Mouse (Mus musculus): ENCODE measurements around the gene Cacna1e. TPM values are rescaled to one million over a fixed set of nuclear protein-coding genes. Genes with fewer than 3 reads are reported as not detected.

Cacna1e gene
- polyA plus RNA-seq, 1 experiment = 0.28 TPM

DNA sequence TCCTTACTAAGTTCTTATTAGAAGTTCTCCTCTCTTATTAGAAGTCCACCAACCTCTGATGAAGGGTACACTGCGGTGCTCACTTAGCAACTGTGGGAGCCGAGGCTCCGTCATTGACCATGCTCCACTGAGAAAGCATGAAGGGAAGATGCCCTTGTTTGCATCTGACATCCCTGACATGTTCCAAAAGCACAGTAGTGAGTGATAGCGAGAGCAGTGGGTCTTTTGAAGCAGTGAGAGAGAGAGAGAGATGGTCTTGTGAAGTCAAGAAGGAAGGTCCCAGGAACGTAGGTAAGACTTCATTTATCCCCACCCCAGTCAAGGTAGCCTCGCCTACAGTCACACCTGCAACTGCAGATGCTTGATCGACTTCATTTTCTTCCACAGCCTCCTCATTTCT, 63.9 kb downstream of the Cacna1e start:
- DNase-seq = no peak
- H3K4me3 ChIP-seq (ENCODE audit: insufficient read depth, low read depth, low read length) = no peak overlapping the region
- H3K36me3 ChIP-seq (ENCODE audit: control insufficient read depth, insufficient read depth, low read length) = no peaks in the 10 kb centered on the region
- no peak overlapping the region for H3K27ac ChIP-seq (ENCODE audit: insufficient read depth, low read depth, low read length)
- no peaks in the 10 kb centered on the region for H3K27me3 ChIP-seq (replicated peaks; ENCODE audit: control insufficient read depth, insufficient read depth, low read length)
- no peaks in the 10 kb centered on the region for H3K4me1 ChIP-seq (ENCODE audit: control insufficient read depth, insufficient read depth, low read length)
- no peak for TF ChIP-seq POLR2A (IDR thresholded peaks at IDR 0.05; ENCODE audit: low read depth, low read length)
- no peak for TF ChIP-seq CTCF (conservative IDR thresholded peaks at IDR 0.05; ENCODE audit: insufficient read depth, insufficient read length, low read depth, low read length)
- 87% methylated on average over 7 of the region's 7 CpGs for WGBS

DNA sequence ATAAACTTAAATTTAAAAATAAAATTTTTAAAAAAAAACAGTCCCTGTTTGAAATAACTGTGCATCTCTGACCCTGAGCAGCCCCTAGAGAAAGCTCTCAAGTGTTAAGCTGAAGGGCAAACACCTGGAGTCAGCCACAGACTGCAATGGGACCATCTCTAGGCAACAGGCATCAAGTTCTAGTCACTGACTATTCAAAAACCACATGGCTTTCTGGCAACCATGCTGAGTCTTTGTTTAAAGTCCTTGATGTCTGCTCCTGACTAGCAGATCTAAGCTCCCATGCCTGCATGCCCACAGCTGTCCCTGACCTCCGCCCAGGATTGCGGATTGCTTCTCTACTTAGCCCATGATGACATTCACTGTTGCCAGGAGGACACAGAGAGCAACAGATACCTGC, 64.3 kb downstream of the Cacna1e start:
- no peaks in the 10 kb centered on the region for H3K36me3 ChIP-seq (ENCODE audit: control insufficient read depth, insufficient read depth, low read length)
- no peaks in the 10 kb centered on the region for H3K4me1 ChIP-seq (ENCODE audit: control insufficient read depth, insufficient read depth, low read length)
- TF ChIP-seq CTCF (conservative IDR thresholded peaks at IDR 0.05; ENCODE audit: insufficient read depth, insufficient read length, low read depth, low read length) (no peak), POLR2A (IDR thresholded peaks at IDR 0.05; ENCODE audit: low read depth, low read length) (no peak)
- 94% methylated on average over 2 of the region's 2 CpGs for WGBS
- no peak overlapping the region for H3K27ac ChIP-seq (ENCODE audit: insufficient read depth, low read depth, low read length)
- H3K27me3 ChIP-seq (replicated peaks; ENCODE audit: control insufficient read depth, insufficient read depth, low read length) = no peaks in the 10 kb centered on the region
- no peak overlapping the region for H3K4me3 ChIP-seq (ENCODE audit: insufficient read depth, low read depth, low read length)
- DNase-seq = no peak

DNA sequence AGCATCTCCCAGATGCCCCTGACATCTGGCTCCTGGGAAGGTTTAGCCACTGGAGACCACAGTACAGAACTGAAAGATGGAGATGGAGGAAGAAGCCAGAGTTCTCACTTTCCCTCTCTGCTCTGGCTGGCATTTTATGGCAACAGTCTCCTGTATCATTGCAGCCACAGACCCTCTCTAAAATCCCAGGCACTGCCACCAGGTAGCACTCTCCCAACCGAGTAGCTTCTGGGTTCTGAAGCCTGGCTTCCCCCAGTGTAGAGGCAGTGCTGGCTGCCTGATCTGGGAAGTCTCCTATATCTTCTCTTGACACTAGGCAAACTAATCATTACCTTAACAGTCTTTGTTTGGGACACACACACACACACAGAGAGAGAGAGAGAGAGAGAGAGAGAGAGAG, 65.6 kb downstream of the Cacna1e start:
- H3K4me1 ChIP-seq (ENCODE audit: control insufficient read depth, insufficient read depth, low read length) = no peaks in the 10 kb centered on the region
- 39% methylated on average over 1 of the region's 1 CpGs for WGBS
- DNase-seq = no peak
- H3K27me3 ChIP-seq (replicated peaks; ENCODE audit: control insufficient read depth, insufficient read depth, low read length) = no peaks in the 10 kb centered on the region
- no peaks in the 10 kb centered on the region for H3K36me3 ChIP-seq (ENCODE audit: control insufficient read depth, insufficient read depth, low read length)
- no peak overlapping the region for H3K4me3 ChIP-seq (ENCODE audit: insufficient read depth, low read depth, low read length)
- no peak overlapping the region for H3K27ac ChIP-seq (ENCODE audit: insufficient read depth, low read depth, low read length)
- no peak for TF ChIP-seq POLR2A (IDR thresholded peaks at IDR 0.05; ENCODE audit: low read depth, low read length)
- TF ChIP-seq CTCF (conservative IDR thresholded peaks at IDR 0.05; ENCODE audit: insufficient read depth, insufficient read length, low read depth, low read length) = no peak

DNA sequence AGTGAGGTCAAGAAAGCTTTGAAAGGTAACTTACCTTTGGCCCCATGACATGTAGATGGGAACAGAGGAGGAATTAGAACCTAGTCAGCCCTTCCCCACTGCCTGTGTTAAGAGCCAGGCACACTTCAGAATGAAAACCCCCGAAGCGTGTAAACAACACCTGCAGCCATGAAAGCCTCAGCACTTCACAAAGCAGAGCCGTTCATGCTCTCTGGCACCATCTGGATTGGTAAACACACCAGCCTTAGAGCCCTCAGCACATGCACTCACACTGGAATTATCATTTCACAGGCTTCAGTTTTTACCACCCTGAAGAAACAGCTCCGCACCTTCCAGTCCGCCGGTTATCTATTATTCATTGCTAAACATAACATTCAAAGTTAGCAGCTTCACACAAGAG, 67.5 kb downstream of the Cacna1e start:
- Histone ChIP-seq H3K36me3 (ENCODE audit: control insufficient read depth, insufficient read depth, low read length) (no peaks in the 10 kb centered on the region), H3K4me3 (ENCODE audit: insufficient read depth, low read depth, low read length) (no peak overlapping the region), H3K4me1 (ENCODE audit: control insufficient read depth, insufficient read depth, low read length) (no peaks in the 10 kb centered on the region), H3K27ac (ENCODE audit: insufficient read depth, low read depth, low read length) (no peak overlapping the region), H3K27me3 (replicated peaks; ENCODE audit: control insufficient read depth, insufficient read depth, low read length) (no peaks in the 10 kb centered on the region)
- TF ChIP-seq CTCF (conservative IDR thresholded peaks at IDR 0.05; ENCODE audit: insufficient read depth, insufficient read length, low read depth, low read length) = no peak
- no peak for TF ChIP-seq POLR2A (IDR thresholded peaks at IDR 0.05; ENCODE audit: low read depth, low read length)
- DNase-seq = no peak
- WGBS = 50% methylated on average over 6 of the region's 6 CpGs

DNA sequence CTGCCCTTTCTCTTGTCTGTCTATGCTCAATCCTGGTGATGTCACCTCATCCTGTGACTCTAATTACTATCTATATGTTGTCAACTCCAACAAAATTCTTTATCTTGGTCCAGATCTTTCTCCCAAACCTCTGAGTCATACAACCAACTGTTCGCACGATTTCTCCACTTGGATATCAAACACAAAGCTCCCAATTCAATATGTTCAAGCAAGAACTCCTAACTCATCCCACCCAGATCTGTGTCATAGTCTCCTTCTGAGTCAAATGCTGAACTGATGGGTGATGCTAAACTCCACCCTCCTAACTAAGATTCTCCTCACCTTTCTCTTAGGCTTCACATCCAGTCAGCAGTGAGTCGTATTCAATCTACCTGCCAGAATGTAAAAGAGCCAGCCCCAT, 68.0 kb downstream of the Cacna1e start:
- WGBS = 93% methylated on average over 3 of the region's 3 CpGs
- H3K27ac ChIP-seq (ENCODE audit: insufficient read depth, low read depth, low read length) = no peak overlapping the region
- DNase-seq = no peak

DNA sequence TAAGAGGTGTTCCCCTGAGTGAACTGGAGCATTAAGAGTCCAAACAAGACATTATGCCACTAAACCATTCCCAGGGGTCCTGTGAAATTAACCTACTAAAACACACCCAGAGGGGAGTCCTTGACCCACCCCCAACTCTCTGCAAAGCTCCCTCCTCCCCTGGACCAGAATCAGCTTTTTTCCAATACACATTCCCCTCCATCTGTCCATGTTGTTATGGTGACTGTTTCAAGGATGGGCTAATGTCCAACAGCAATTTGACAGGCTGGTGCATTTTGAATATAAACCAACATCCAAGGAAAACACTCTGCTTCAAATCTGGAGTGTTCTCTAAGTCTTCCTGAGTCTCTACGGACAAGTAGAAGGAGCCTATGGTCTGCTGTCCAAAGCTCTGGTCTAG, 78.6 kb downstream of the Cacna1e start:
- TF ChIP-seq CTCF (conservative IDR thresholded peaks at IDR 0.05; ENCODE audit: insufficient read depth, insufficient read length, low read depth, low read length) (no peak), POLR2A (IDR thresholded peaks at IDR 0.05; ENCODE audit: low read depth, low read length) (no peak)
- no peaks in the 10 kb centered on the region for H3K36me3 ChIP-seq (ENCODE audit: control insufficient read depth, insufficient read depth, low read length)
- no peak overlapping the region for H3K4me3 ChIP-seq (ENCODE audit: insufficient read depth, low read depth, low read length)
- DNase-seq = no peak
- WGBS = 83% methylated on average over 1 of the region's 1 CpGs
- no peaks in the 10 kb centered on the region for H3K4me1 ChIP-seq (ENCODE audit: control insufficient read depth, insufficient read depth, low read length)
- no peak overlapping the region for H3K27ac ChIP-seq (ENCODE audit: insufficient read depth, low read depth, low read length)
- no peaks in the 10 kb centered on the region for H3K27me3 ChIP-seq (replicated peaks; ENCODE audit: control insufficient read depth, insufficient read depth, low read length)

More for the DNA sequence above, 68.0 kb downstream of the Cacna1e start:
- Histone ChIP-seq H3K36me3 (ENCODE audit: control insufficient read depth, insufficient read depth, low read length) (no peaks in the 10 kb centered on the region), H3K4me1 (ENCODE audit: control insufficient read depth, insufficient read depth, low read length) (no peaks in the 10 kb centered on the region), H3K27me3 (replicated peaks; ENCODE audit: control insufficient read depth, insufficient read depth, low read length) (no peaks in the 10 kb centered on the region), H3K4me3 (ENCODE audit: insufficient read depth, low read depth, low read length) (no peak overlapping the region)
- TF ChIP-seq POLR2A (IDR thresholded peaks at IDR 0.05; ENCODE audit: low read depth, low read length) = no peak
- TF ChIP-seq CTCF (conservative IDR thresholded peaks at IDR 0.05; ENCODE audit: insufficient read depth, insufficient read length, low read depth, low read length) = no peak

DNA sequence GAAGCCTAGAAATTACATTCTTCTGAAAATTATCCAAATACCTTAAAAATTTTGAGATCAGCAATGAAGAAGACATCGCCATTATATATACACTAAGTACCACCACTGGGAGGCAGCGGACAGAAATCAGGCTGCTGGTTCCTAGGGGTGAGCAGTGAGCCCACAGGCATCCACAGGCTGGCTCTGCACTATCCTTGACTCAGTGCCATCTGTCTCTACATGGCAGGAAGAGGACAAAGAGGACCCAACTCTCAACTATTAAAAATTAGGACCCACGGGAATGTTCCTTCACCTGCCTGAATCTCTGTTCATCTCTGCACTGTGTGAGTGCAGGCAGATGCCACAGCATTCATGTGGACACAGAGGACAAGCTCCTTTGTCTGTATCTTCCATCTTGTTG, 79.3 kb downstream of the Cacna1e start:
- no peaks in the 10 kb centered on the region for H3K27me3 ChIP-seq (replicated peaks; ENCODE audit: control insufficient read depth, insufficient read depth, low read length)
- no peaks in the 10 kb centered on the region for H3K36me3 ChIP-seq (ENCODE audit: control insufficient read depth, insufficient read depth, low read length)
- no peak for DNase-seq
- no peak overlapping the region for H3K27ac ChIP-seq (ENCODE audit: insufficient read depth, low read depth, low read length)
- TF ChIP-seq POLR2A (IDR thresholded peaks at IDR 0.05; ENCODE audit: low read depth, low read length) = no peak
- H3K4me3 ChIP-seq (ENCODE audit: insufficient read depth, low read depth, low read length) = no peak overlapping the region
- WGBS = 97% methylated on average over 3 of the region's 3 CpGs
- no peaks in the 10 kb centered on the region for H3K4me1 ChIP-seq (ENCODE audit: control insufficient read depth, insufficient read depth, low read length)
